In the genomic region with DNA sequence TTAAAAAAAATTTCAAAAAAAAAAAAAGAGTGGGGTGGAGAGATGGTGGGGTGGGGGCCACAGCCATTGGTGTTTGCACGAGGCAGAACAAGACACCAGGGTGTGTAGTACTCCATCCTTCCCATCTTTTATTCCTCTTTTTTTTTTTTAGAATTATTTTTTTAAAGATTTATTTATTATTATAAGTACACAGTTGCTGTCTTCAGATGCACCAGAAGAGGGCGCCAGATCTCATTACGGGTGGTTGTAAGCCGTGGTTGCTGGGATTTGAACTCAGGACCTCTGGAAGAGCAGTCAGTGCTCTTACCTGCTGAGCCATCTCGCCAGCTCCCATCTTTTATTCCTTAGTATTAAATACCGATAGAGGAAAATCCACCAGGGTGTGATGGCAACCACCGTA, we compare ENCODE assay signal across 18 mouse cellular contexts. TPM values are rescaled to one million over a fixed set of nuclear protein-coding genes. Genes with fewer than 3 reads are reported as not detected.
DNase-seq lines count a peak whose midpoint lies in the region; ATAC-seq and TF ChIP-seq lines count a peak whose summit lies in the region.
"Had no signal": no experiment of that assay in that cellular context is flagged by ENCODE, and none has a peak within 500 bp of the region (broad histone marks: within the 10 kb centered on the region; RNA-seq: fewer than 3 reads in every experiment).

No protein-coding gene starts in this region.

- H3K9me3 ChIP-seq in heart, embryonic 15.5 days (replicated peaks), result no peaks in the 10 kb centered on the region
- no peaks in the 10 kb centered on the region for H3K9me3 ChIP-seq in E14TG2a.4 (ENCODE audit: low read length)
- H3K9me3 ChIP-seq: embryonic facial prominence, embryonic 13.5 days; forebrain, embryonic 10.5 days; liver, embryonic 15.5 days; midbrain, embryonic 13.5 days had no signal

- POLR2A ChIA-PET in Patski (lab: Charles Lee), result no interaction called here

- in situ Hi-C loops in Patski (cut with MboI; ENCODE audit: low pct_unique_long_range_greater_than_20kb), result no loop called here

- intact Hi-C loops in heart, postnatal 14 days (cut with DNase I), result no loop called here
- intact Hi-C loops in left cerebral cortex, postnatal 36 days (cut with DNase I), result loop anchor here (10.0 kb wide), 1 partner anchor 131 kb away; no protein-coding TSS in a partner anchor

- no peak overlapping the region for H3K9ac ChIP-seq in heart, embryonic 15.5 days
- H3K9ac ChIP-seq in liver, adult 2 months (ENCODE audit: low read depth, low read length), result no peak overlapping the region
- H3K9ac ChIP-seq: embryonic facial prominence, embryonic 13.5 days; liver, embryonic 15.5 days; midbrain, embryonic 13.5 days had no signal

- H3K36me3 ChIP-seq in heart, embryonic 15.5 days, result no peaks in the 10 kb centered on the region
- peaks cover 1% of the 10 kb centered on the region; the same call in 1 of the 2 replicates for H3K36me3 ChIP-seq in liver, adult 2 months (ENCODE audit: control insufficient read depth, insufficient read depth, low read length)
- no peaks in the 10 kb centered on the region for H3K36me3 ChIP-seq in E14TG2a.4 (ENCODE audit: insufficient read depth, low read length)
- H3K36me3 ChIP-seq: embryonic facial prominence, embryonic 13.5 days; forebrain, embryonic 10.5 days; liver, embryonic 15.5 days; midbrain, embryonic 13.5 days had no signal

- H3K27me3 ChIP-seq in heart, embryonic 15.5 days, result no peaks in the 10 kb centered on the region
- H3K27me3 ChIP-seq in liver, adult 2 months (ENCODE audit: control insufficient read depth, insufficient read depth, low read length), result no peaks in the 10 kb centered on the region
- H3K27me3 ChIP-seq in E14TG2a.4 (ENCODE audit: insufficient read depth, low read length), result no peaks in the 10 kb centered on the region
- peaks cover 3% of the 10 kb centered on the region for H3K27me3 ChIP-seq in Patski
- H3K27me3 ChIP-seq: liver, embryonic 15.5 days had no signal

- H3K79me2 ChIP-seq in liver, adult 2 months (ENCODE audit: control insufficient read depth, insufficient read depth, low read length), result no peaks in the 10 kb centered on the region

- H3K4me3 ChIP-seq in heart, embryonic 15.5 days, result no peak overlapping the region
- no peak overlapping the region for H3K4me3 ChIP-seq in liver, adult 2 months (ENCODE audit: insufficient read depth, low read depth, low read length)
- H3K4me3 ChIP-seq in E14TG2a.4 (replicated peaks; ENCODE audit: low read length), result no peak overlapping the region
- H3K4me3 ChIP-seq: embryonic facial prominence, embryonic 13.5 days; liver, embryonic 15.5 days; midbrain, embryonic 13.5 days had no signal

- 69% methylated on average over 7 of the region's 7 CpGs for WGBS in heart, embryonic 15.5 days
- 76% methylated on average over 7 of the region's 7 CpGs for WGBS in liver, adult 2 months

- TF ChIP-seq POLR2A in liver, adult 2 months (IDR thresholded peaks at IDR 0.05; ENCODE audit: extremely low read depth, insufficient read depth, low read length), result no peak

- H3K4me1 ChIP-seq in heart, embryonic 15.5 days (replicated peaks), result peaks cover 33% of the 10 kb centered on the region
- H3K4me1 ChIP-seq in liver, adult 2 months (ENCODE audit: control insufficient read depth, insufficient read depth, low read length), result peaks cover 3% of the 10 kb centered on the region
- H3K4me1 ChIP-seq in E14TG2a.4 (replicated peaks; ENCODE audit: low read depth, low read length), result peaks cover 40% of the 10 kb centered on the region

- CTCF ChIA-PET in Patski (lab: Charles Lee), result no interaction called here

- peak overlapping the region; percentile 87 for H3K27ac ChIP-seq in heart, embryonic 15.5 days
- H3K27ac ChIP-seq in liver, adult 2 months (replicated peaks; ENCODE audit: insufficient read depth, low read depth, low read length), result no peak overlapping the region
- H3K27ac ChIP-seq: embryonic facial prominence, embryonic 13.5 days; forebrain, embryonic 10.5 days; liver, embryonic 15.5 days; macrophage; midbrain, embryonic 13.5 days had no signal

- DNase-seq in heart, postnatal 14 days, result no peak
- no peak for DNase-seq in liver, adult 2 months (ENCODE audit: extremely low read depth, low read depth, low spot score)
- DNase-seq in liver, result no peak
- DNase-seq in Patski (ENCODE audit: low read depth, low spot score), result no peak
- no peak for DNase-seq in kidney, adult 11 months
- no peak for DNase-seq in left cerebral cortex, postnatal 36 days (ENCODE audit: low spot score in 2 of 2)
- DNase-seq: adrenal gland, adult 8-10 months; cerebellum, adult 2 months; kidney, postnatal 10 days; right cerebral cortex, adult 18-20 months; thymus, postnatal 36 days had no signal

- peak; percentile 28; the same call in 1 of the 2 replicates for TF ChIP-seq CTCF in liver, adult 2 months (IDR thresholded peaks at IDR 0.05; ENCODE audit: low read depth, low read length)
- TF ChIP-seq CTCF in E14TG2a.4 (conservative IDR thresholded peaks at IDR 0.05; ENCODE audit: low read length) (peak; percentile 43), Patski (IDR thresholded peaks at IDR 0.05) (peak; percentile 56)

- no peak for ATAC-seq in heart, embryonic 15.5 days (replicated peaks; ENCODE audit: insufficient number of reproducible peaks, insufficient read depth, low FRiP score, low read depth)
- no peak for ATAC-seq in Patski
- ATAC-seq: midbrain, embryonic 13.5 days had no signal

- peak overlapping the region; percentile 89 for H3K4me2 ChIP-seq in heart, embryonic 15.5 days
- H3K4me2 ChIP-seq: liver, embryonic 15.5 days; midbrain, embryonic 13.5 days had no signal

RNA-seq across cellular contexts. Expression of gene Acacb, which starts 27.1 kb away (rescaled TPM):
- polyA plus RNA-seq in heart, embryonic 15.5 days (2015; fragmentation: Nextera tagmentation; extraction: Ambion mirVana), result 11.3 and 12.2 TPM in 2 replicates
- total RNA-seq in heart, postnatal 14 days (2021), result 100 to 1,000 TPM; 184 to 195 TPM
- 26.8 and 39.4 TPM in 2 replicates for total RNA-seq in liver, adult 2 months (2014; rRNA removed)
- polyA plus RNA-seq in liver, adult 2 months (2012; rRNA removed), result 27.9 and 45.8 TPM in 2 replicates
- 13.4 TPM for polyA plus RNA-seq in Patski (2021)
- total RNA-seq in left cerebral cortex, postnatal 36 days (2021), result 1 to 10 TPM; 3.9 to 6.9 TPM

RNA-seq across cellular contexts. Expression of gene Ung, which starts 43.3 kb away (rescaled TPM):
- polyA plus RNA-seq in heart, embryonic 15.5 days (2015; fragmentation: Nextera tagmentation; extraction: Ambion mirVana), result 37.3 and 41.9 TPM in 2 replicates
- total RNA-seq in heart, postnatal 14 days (2021), result 10 to 100 TPM; 24.1 to 26.9 TPM
- total RNA-seq in liver, adult 2 months (2014; rRNA removed), result 2.4 and 4.6 TPM in 2 replicates
- polyA plus RNA-seq in liver, adult 2 months (2012; rRNA removed), result 5.0 and 5.3 TPM in 2 replicates
- polyA plus RNA-seq in Patski (2021), result 13.2 TPM
- total RNA-seq in left cerebral cortex, postnatal 36 days (2021), result 1 to 10 TPM; 3.3 to 5.3 TPM

RNA-seq across cellular contexts. Expression of gene Alkbh2, which starts 45.4 kb away (rescaled TPM):
- polyA plus RNA-seq in heart, embryonic 15.5 days (2015; fragmentation: Nextera tagmentation; extraction: Ambion mirVana), result 7.8 and 7.9 TPM in 2 replicates
- total RNA-seq in heart, postnatal 14 days (2021), result 1 to 10 TPM; 2.0 to 2.3 TPM
- 3.1 and 5.1 TPM in 2 replicates for total RNA-seq in liver, adult 2 months (2014; rRNA removed)
- polyA plus RNA-seq in liver, adult 2 months (2012; rRNA removed), result 7.0 and 10.1 TPM in 2 replicates
- 34.1 TPM for polyA plus RNA-seq in Patski (2021)
- 1 to 10 TPM; 6.0 to 7.4 TPM for total RNA-seq in left cerebral cortex, postnatal 36 days (2021)
